Mouse (Mus musculus) bone marrow macrophage, adult 2 months (primary cell): ENCODE results near the gene Bcl2a1a.
"Not testable (repeated sequence)": the region's sequence is repeated elsewhere in the genome, so short reads cannot be mapped to it uniquely, and the experiment has no call there.

Source experiments
- CTCF ChIP-seq: IDR thresholded peaks from 2 replicates; pipeline ENCODE4 v1.5.1; 2012; ENCODE audit warnings: low read depth, mild to moderate bottlenecking, low read length, moderate library complexity
- POLR2A ChIP-seq: IDR thresholded peaks from 2 replicates; pipeline ENCODE4 v1.6.1; 2012; ENCODE audit warnings: mild to moderate bottlenecking, low read depth, low read length, borderline replicate concordance

DNA sequence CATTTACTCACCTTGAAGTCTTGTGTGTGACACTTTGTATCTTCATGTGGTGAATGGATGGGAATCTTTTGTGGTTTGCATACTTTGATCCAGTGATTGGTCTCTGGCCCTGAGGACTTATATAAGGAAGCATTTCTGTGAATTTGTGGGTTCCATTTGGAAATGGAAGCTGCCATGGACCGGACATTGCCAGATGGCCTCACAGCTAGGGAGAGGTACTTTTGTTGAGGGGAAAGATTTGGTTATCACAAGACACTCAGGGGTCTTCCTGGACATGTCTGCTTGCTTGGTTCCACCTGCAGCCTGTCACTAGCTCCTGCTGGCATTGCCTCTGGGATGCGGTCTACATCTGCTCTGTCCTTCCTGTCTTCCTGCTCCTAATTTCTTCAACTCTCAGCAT is 23.1 kb downstream of the Bcl2a1a start:
- TF ChIP-seq CTCF, POLR2A: not testable (repeated sequence)
